Mouse (Mus musculus) midbrain, embryonic 14.5 days (tissue): Measurements from ENCODE around the gene Tsga8. TPM values are rescaled to one million over a fixed set of nuclear protein-coding genes. Genes with fewer than 3 reads are reported as not detected.

ENCODE experiments used
- ATAC-seq: fragments of 200-750 bp; cut with Nextera tagmentation; 2 replicates; pipeline ENCODE4 v1.8.0; 2017; ENCODE audit warnings: moderate number of reproducible peaks, moderate library complexity; ENCODE audit not compliant: low FRiP score, low TSS enrichment
- DNase-seq: peaks from one replicate; pipeline ENCODE4 v3.0.0-alpha.2; 2015
- H3K27ac ChIP-seq: fragments of 300-500 bp; sonication (generic); replicated peaks from 2 replicates; pipeline ENCODE4 v1.5.1; 2014; ENCODE audit warnings: mild to moderate bottlenecking, low read depth, low read length, moderate library complexity
- H3K27me3 ChIP-seq: fragments of 300-500 bp; sonication (generic); 2 replicates; pipeline ENCODE4 v1.6.1; 2014; ENCODE audit warnings: low read length, control low read depth, mixed read lengths; ENCODE audit not compliant: control insufficient read depth, insufficient read depth
- H3K36me3 ChIP-seq: fragments of 300-500 bp; sonication (generic); 2 replicates; pipeline ENCODE4 v1.6.1; 2014; ENCODE audit warnings: low read length, control low read depth; ENCODE audit not compliant: control insufficient read depth, insufficient read depth
- H3K4me1 ChIP-seq: fragments of 300-500 bp; sonication (generic); 2 replicates; pipeline ENCODE4 v1.6.1; 2014; ENCODE audit warnings: mild to moderate bottlenecking, antibody characterized with exemption, low read length, control low read depth; ENCODE audit not compliant: control insufficient read depth, insufficient read depth
- H3K4me2 ChIP-seq: fragments of 300-500 bp; sonication (generic); 2 replicates; pipeline ENCODE4 v1.6.1; 2014; ENCODE audit warnings: mild to moderate bottlenecking, low read length, moderate library complexity
- H3K4me3 ChIP-seq: fragments of 300-500 bp; sonication (generic); replicated peaks from 2 replicates; pipeline ENCODE4 v1.5.1; 2014; ENCODE audit warnings: low read depth, low read length
- H3K9ac ChIP-seq: fragments of 300-500 bp; sonication (generic); replicated peaks from 2 replicates; pipeline ENCODE4 v1.6.1; 2014; ENCODE audit warnings: mild to moderate bottlenecking, low read length, moderate library complexity
- H3K9me3 ChIP-seq: fragments of 300-500 bp; sonication (generic); 2 replicates; pipeline ENCODE4 v1.6.1; 2016; ENCODE audit warnings: low read length, control low read depth, mixed read lengths; ENCODE audit not compliant: control insufficient read depth
- WGBS: fragments of 180-500 bp; shearing (Covaris S2); extraction: QIAGEN DNeasy Blood & Tissue Kit; methylation state at CpG from one replicate; pipeline ENCODE4 v1.1.7; 2014; 5-methylcytosine and 5-hydroxymethylcytosine counted together
- polyA plus RNA-seq: library from polyadenylated mRNA; unstranded; fragments of >200 nt; fragmentation: Nextera tagmentation; extraction: Ambion mirVana; gene quantifications from 2 replicates; pipeline ENCODE4 v1.2.1, GENCODE M21; 2014

Gene Tsga8
- not detected in 2 replicates for polyA plus RNA-seq

DNA sequence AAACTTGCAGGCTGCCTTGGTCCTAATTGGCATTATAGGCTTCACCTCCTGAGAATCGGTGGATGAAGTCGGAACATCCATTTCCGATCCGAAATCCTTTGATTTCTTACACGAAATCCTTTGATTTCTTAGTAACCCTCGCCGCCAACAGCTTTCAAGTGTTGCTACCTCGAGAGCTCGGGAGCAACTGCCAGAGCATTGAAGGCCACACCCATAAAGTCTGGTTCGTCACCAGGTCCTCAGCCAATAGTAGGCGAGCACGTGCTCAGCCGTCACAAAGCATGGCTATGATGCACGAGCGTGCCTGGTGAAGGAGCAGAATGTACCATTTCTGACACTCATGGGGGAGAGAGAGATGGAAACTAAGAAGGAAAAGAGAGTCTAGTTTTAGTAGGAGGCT is at the start of gene Tsga8:
TSS of gene Tsga8 (minus strand) at position 327 of the 400 bp plus-strand sequence.
- no peaks in the 10 kb centered on the region for H3K27me3 ChIP-seq
- ATAC-seq = no peak
- H3K9ac ChIP-seq = no peak within 1 kb of the TSS
- 95% methylated on average over 15 of the region's 15 CpGs for WGBS
- DNase-seq = no peak
- H3K36me3 ChIP-seq = no peaks in the 10 kb centered on the region
- H3K4me1 ChIP-seq = no peaks in the 10 kb centered on the region
- H3K4me3 ChIP-seq = no peak within 1 kb of the TSS
- H3K4me2 ChIP-seq = no peak within 1 kb of the TSS
- no peak within 1 kb of the TSS for H3K27ac ChIP-seq
- no peaks in the 10 kb centered on the region for H3K9me3 ChIP-seq
